Mouse (Mus musculus) adrenal gland, postnatal 25 days (tissue): ENCODE data around the gene Napb. TPM values are rescaled to one million over a fixed set of nuclear protein-coding genes. Genes with fewer than 3 reads are reported as not detected.

Experiments
- DNase-seq: peaks from one replicate; pipeline ENCODE4 v3.0.0; 2021; ENCODE audit warnings: mixed read lengths
- total RNA-seq: library from RNA; stranded (reverse); gene quantifications from 2 replicates; pipeline ENCODE4 v1.2.3, GENCODE M21; 2021

Napb gene
- total RNA-seq, 1 experiment from 2014 or later: 8.7 TPM

GRCm38 (mm10) chr2:148687971-148688370 is 44.3 kb downstream of the Napb start:
- DNase-seq: no peak

- no peak for DNase-seq
These were observed 45.4 kb downstream of the Napb start for GRCm38 (mm10) chr2:148686862-148687261.

GRCm38 (mm10) chr2:148685709-148686108 is 46.6 kb downstream of the Napb start:
- DNase-seq: no peak

DNA sequence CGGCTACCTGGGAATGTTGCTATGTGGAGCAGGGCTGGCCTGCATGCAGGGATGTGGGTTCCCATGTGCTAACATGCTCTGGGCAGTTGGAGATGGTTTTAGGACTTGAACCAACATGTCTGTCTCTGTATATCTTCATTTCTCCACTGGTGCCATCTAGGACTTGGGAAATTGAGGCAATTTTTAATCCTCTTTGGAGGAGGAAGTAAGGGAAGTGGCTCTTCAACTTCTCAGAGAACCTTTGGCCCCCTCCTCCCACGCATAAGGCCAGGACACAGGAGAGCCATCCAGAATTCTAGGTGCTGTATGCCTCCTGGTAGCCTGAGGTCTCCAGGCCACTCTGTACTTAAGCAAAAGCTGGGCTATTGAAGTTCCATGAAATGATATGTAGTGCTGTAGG is 47.3 kb downstream of the Napb start:
- no peak for DNase-seq

DNA sequence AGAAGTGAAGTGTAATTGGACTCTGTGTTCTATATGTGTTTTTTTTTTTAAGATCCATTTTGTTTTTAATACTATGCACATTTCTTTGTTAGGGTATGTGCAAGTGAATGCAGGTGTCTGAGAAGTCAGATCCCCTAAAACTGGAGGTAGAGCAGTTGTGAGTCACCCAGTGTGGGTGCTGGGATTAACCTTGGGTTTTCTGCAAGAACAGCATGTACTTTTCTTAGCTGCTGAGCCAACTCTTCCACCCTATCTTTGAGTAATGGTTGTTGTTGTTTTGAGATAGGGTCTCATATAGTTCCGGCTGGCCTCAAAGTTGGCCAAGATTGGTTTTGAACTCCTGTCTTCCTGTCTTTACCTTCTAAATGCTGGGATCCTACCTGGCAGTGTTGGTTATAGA is 49.2 kb downstream of the Napb start:
- no peak for DNase-seq

GRCm38 (mm10) chr2:148681461-148681891 is 50.8 kb downstream of the Napb start:
- peak; percentile 45 for DNase-seq

- peak; percentile 100 for DNase-seq
These were observed 51.4 kb downstream of the Napb start, which contains the start of gene Gzf1 for GRCm38 (mm10) chr2:148680775-148681291. Gene Gzf1, plus strand, starts transcription at chr2:148681023.

GRCm38 (mm10) chr2:148679346-148679745 is 52.9 kb downstream of the Napb start:
- peak; percentile 60 for DNase-seq

DNA sequence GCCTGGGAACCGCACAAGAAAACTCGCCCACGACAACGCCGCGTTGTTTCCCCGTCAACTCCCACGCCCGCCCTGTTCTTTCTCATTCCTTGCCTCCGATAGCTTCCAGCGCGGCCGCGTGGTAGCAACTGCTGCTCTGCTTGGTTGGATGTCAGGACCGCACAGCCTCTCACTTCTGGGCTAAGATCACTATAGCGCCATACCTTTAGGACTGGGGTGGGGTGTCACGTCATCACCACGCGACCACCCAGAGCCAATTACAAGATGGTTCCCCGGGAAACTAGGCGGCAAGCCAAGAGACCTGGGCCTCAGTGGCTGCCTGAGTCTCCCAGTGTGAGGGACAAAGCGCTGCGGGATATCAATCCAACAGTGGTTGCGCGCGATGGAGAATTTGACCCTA is 54.5 kb downstream of the Napb start:
- peak; percentile 76 for DNase-seq

- peak; percentile 99 for DNase-seq
These were observed 59.8 kb downstream of the Napb start, which contains the start of gene Nxt1 for GRCm38 (mm10) chr2:148672199-148673096. Gene Nxt1, plus strand, starts transcription at chr2:148672601.

DNA sequence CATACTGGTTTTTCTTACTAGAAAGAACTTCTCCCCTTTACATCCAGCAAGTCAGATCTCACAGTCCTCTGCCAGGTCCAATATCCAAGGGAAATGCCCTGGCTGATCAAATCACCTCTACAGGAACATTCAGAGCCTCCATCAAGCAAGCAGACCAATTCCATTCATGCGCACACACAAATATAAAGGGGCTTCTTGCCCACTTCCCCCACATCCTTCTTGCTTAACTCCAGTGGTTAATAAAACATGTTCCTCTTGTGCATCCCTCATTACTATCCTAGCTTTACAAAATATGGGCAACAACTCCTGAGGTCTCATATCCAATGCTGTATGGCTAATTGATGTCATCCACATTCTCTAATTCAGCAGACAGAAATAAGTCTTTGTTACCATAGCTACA is 68.8 kb downstream of the Napb start:
- no peak for DNase-seq

- DNase-seq: peak; percentile 63
These were observed 77.3 kb downstream of the Napb start for GRCm38 (mm10) chr2:148654961-148655360.

DNA sequence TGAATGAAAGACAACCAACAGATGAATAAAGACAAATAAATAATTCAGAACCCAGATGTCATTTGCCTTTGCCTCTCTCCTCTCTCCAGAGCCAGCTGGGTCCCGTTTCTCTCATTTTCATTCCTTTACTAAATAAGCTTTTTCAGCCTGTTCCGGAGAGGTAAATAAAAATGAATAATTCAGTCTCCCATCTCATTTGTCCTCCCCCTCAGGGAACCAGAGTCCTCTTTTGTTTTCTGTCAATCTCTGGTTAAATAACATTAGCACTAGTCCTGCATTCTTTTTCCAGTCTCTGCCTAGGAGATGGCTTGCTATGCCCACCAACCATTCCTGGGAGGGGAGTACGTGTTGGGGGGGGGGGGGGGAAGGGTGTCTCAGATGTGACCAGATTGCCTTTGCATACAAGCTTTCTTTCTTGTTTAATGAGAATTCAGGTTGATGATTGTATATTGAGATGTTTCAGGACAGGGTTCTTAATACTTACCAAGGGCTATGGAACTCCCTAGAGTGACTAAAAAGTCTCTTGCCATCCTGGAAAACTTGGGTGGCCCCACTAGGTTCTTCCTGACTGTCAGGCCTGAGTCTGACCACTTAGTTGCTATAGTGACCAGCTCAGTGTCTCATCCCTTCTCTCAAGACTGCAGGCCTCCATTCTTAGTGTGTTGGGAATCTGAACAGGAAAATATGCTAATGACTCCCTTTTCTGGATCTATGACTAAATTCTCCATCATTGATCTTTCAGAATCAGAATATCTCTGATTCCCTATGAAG is 81.5 kb downstream of the Napb start:
- DNase-seq: no peak

- no peak for DNase-seq
These were observed 87.8 kb downstream of the Napb start for GRCm38 (mm10) chr2:148644421-148645000.

Other genes starting within 250 kb of the Napb start
- gene Nxt1, start 59.9 kb downstream of the Napb start, total RNA-seq: 22.6 and 25.7 TPM in 2 replicates
- gene Gzf1, start 51.4 kb downstream of the Napb start, total RNA-seq: 28.8 and 36.0 TPM in 2 replicates
- gene Cstl1, start 17.9 kb upstream of the Napb start, total RNA-seq: 0.52 TPM in 1 of 2 replicates, not detected in the other
- not detected in 2 replicates for gene Cst11, start 39.0 kb upstream of the Napb start, total RNA-seq
- not detected in 2 replicates for gene 8030411F24Rik, start 49.5 kb upstream of the Napb start, total RNA-seq
- not detected in 2 replicates for gene Cst12, start 56.9 kb upstream of the Napb start, total RNA-seq
- gene Cst8, start 66.3 kb upstream of the Napb start, total RNA-seq: 172 and 207 TPM in 2 replicates
- gene Cst13, start 87.6 kb upstream of the Napb start, total RNA-seq: 0.58 TPM in 1 of 2 replicates, not detected in the other
- gene Cst9, start 102.7 kb upstream of the Napb start, total RNA-seq: not detected in 2 replicates
- gene 9230104L09Rik, start 132.6 kb upstream of the Napb start, total RNA-seq: 1.2 TPM in 1 of 2 replicates, not detected in the other
- gene Cst3, start 143.2 kb upstream of the Napb start, total RNA-seq: 728 and 742 TPM in 2 replicates